Comparison of ENCODE assay signal across 24 mouse cellular contexts in the genomic region with DNA sequence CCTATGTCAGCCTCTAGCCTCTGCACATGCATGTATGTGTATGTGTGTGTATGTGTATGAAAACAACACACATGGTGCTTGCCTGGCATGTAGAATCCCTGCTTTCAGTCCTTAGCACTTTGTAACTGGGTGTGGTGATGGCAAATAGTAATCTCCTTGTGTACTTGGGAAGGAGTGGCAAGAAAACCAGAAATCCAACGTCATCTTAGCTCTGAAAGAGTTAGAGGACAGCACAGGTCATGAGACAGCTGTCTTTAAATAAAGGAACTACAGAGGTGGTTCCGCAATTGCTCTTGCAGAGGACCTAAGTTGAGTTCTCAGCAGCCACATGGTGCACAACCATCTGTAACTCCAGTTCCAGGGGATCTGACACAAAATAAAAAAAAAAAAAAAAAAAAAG. TPM values are rescaled to one million over a fixed set of nuclear protein-coding genes. Genes with fewer than 3 reads are reported as not detected.
A peak's percentile ranks its signal among the peaks of the same experiment; 100 is the strongest.
DNase-seq lines count a peak whose midpoint lies in the region; ATAC-seq and TF ChIP-seq lines count a peak whose summit lies in the region.
"Had no signal": no experiment of that assay in that cellular context is flagged by ENCODE, and none has a peak within 500 bp of the region (broad histone marks: within the 10 kb centered on the region; RNA-seq: fewer than 3 reads in every experiment).

No protein-coding gene starts in this region.

- 58% methylated on average over 2 of the region's 2 CpGs for WGBS in lung, postnatal 0 days
- 64% methylated on average over 2 of the region's 2 CpGs for WGBS in stomach, embryonic 15.5 days
- WGBS in hindbrain, embryonic 10.5 days, result 91% methylated on average over 2 of the region's 2 CpGs

- H3K4me1 ChIP-seq in lung, postnatal 0 days (ENCODE audit: insufficient read depth, low read depth, low read length), result no peaks in the 10 kb centered on the region
- H3K4me1 ChIP-seq in stomach, embryonic 15.5 days, result no peaks in the 10 kb centered on the region; the same call in 1 of the 2 replicates
- no peaks in the 10 kb centered on the region for H3K4me1 ChIP-seq in hindbrain, embryonic 10.5 days (replicated peaks)
- H3K4me1 ChIP-seq: embryonic facial prominence, embryonic 15.5 days; limb, embryonic 10.5 days; neural tube, embryonic 13.5 days had no signal

- TF ChIP-seq EP300 in lung, postnatal 0 days (IDR thresholded peaks at IDR 0.05), result no peak

- no peaks in the 10 kb centered on the region for H3K27me3 ChIP-seq in lung, postnatal 0 days (replicated peaks; ENCODE audit: insufficient read depth, low read length)
- H3K27me3 ChIP-seq in stomach, embryonic 15.5 days (replicated peaks), result no peaks in the 10 kb centered on the region
- H3K27me3 ChIP-seq in hindbrain, embryonic 10.5 days (ENCODE audit: insufficient read depth, poor library complexity, severe bottlenecking), result no peaks in the 10 kb centered on the region
- H3K27me3 ChIP-seq: embryonic facial prominence, embryonic 15.5 days; liver, embryonic 13.5 days; neural tube, embryonic 13.5 days had no signal

- H3K4me3 ChIP-seq in lung, postnatal 0 days (ENCODE audit: low read depth, low read length), result no peak overlapping the region
- no peak overlapping the region for H3K4me3 ChIP-seq in stomach, embryonic 15.5 days (replicated peaks)
- no peak overlapping the region for H3K4me3 ChIP-seq in hindbrain, embryonic 10.5 days
- H3K4me3 ChIP-seq: embryonic facial prominence, embryonic 15.5 days; left cerebral cortex, adult 2 months; limb, embryonic 10.5 days; liver, embryonic 13.5 days; neural tube, embryonic 13.5 days had no signal

- peak; percentile 50 for DNase-seq in lung, postnatal 0 days (ENCODE audit: low spot score)
- DNase-seq in lung, postnatal 10 days, result no peak
- no peak for DNase-seq in hindbrain, embryonic 10.5 days (ENCODE audit: low spot score)
- no peak for DNase-seq in kidney, adult 11 months
- DNase-seq in urinary bladder, postnatal 10 days (ENCODE audit: low spot score), result no peak
- DNase-seq: cerebellum, postnatal 14 days; embryo, embryonic 11 days; heart, adult 11 months; heart, postnatal 36 days; kidney, adult 8-10 months; kidney, postnatal 14 days; liver, embryonic 13.5 days; right cerebral cortex, postnatal 14 days; thymus, postnatal 25 days had no signal

- H3K9me3 ChIP-seq in lung, postnatal 0 days (ENCODE audit: low read length), result no peaks in the 10 kb centered on the region
- no peaks in the 10 kb centered on the region for H3K9me3 ChIP-seq in stomach, embryonic 15.5 days
- H3K9me3 ChIP-seq in hindbrain, embryonic 10.5 days, result no peaks in the 10 kb centered on the region
- H3K9me3 ChIP-seq: embryonic facial prominence, embryonic 15.5 days; limb, embryonic 10.5 days; liver, embryonic 13.5 days; neural tube, embryonic 13.5 days had no signal

- H3K4me2 ChIP-seq in lung, postnatal 0 days (replicated peaks; ENCODE audit: low read depth, low read length), result no peak overlapping the region
- no peak overlapping the region for H3K4me2 ChIP-seq in stomach, embryonic 15.5 days
- H3K4me2 ChIP-seq: embryonic facial prominence, embryonic 15.5 days; liver, embryonic 13.5 days; midbrain, embryonic 11.5 days; neural tube, embryonic 13.5 days had no signal

- ATAC-seq in lung, postnatal 0 days, result peak; percentile 23; the same call in 1 of the 2 replicates
- peak; percentile 86 for ATAC-seq in granulocyte monocyte progenitor cell, adult 5-6 weeks (replicated peaks; ENCODE audit: poor library complexity, severe bottlenecking)
- ATAC-seq in megakaryocyte, adult 5-6 weeks (ENCODE audit: poor library complexity, severe bottlenecking), result peak; percentile 97
- 0 out of 2 replicates have a peak, but pooled peaks have one; percentile 40 for ATAC-seq in stomach, embryonic 15.5 days (ENCODE audit: insufficient read depth, low FRiP score, low read depth)
- ATAC-seq: forebrain, embryonic 16.5 days; hindbrain, postnatal 0 days had no signal

- TF ChIP-seq CTCF in lung, postnatal 0 days (IDR thresholded peaks at IDR 0.05), result no peak

- no peak overlapping the region for H3K9ac ChIP-seq in lung, postnatal 0 days (replicated peaks; ENCODE audit: low read depth)
- no peak overlapping the region for H3K9ac ChIP-seq in stomach, embryonic 15.5 days
- H3K9ac ChIP-seq: embryonic facial prominence, embryonic 15.5 days; liver, embryonic 13.5 days; neural tube, embryonic 13.5 days had no signal

- H3K36me3 ChIP-seq in lung, postnatal 0 days (ENCODE audit: insufficient read depth, low read length), result peaks cover 11% of the 10 kb centered on the region; the same call in 1 of the 2 replicates
- peaks cover 34% of the 10 kb centered on the region; the same call in 1 of the 2 replicates for H3K36me3 ChIP-seq in stomach, embryonic 15.5 days
- H3K36me3 ChIP-seq in hindbrain, embryonic 10.5 days, result peaks cover 70% of the 10 kb centered on the region

- no peak overlapping the region for H3K27ac ChIP-seq in lung, postnatal 0 days (ENCODE audit: low read length)
- H3K27ac ChIP-seq in stomach, embryonic 15.5 days, result peak overlapping the region; percentile 14; the same call in 1 of the 2 replicates
- H3K27ac ChIP-seq in hindbrain, embryonic 10.5 days, result no peak overlapping the region
- H3K27ac ChIP-seq: embryonic facial prominence, embryonic 15.5 days; hindbrain, postnatal 0 days; left cerebral cortex, adult 2 months; limb, embryonic 10.5 days; liver, embryonic 13.5 days; neural tube, embryonic 13.5 days had no signal

RNA-seq across cellular contexts. Expression of gene Ogdh, which starts 8.0 kb away (rescaled TPM):
- 78.8 and 84.1 TPM in 2 replicates for polyA plus RNA-seq in lung, postnatal 0 days (2015; fragmentation: Nextera tagmentation; extraction: Ambion mirVana)
- 144 and 151 TPM in 2 replicates for total RNA-seq in granulocyte monocyte progenitor cell, adult 5-6 weeks (2014; fragmentation: Nextera tagmentation)
- total RNA-seq in granulocyte monocyte progenitor cell, adult 5-6 weeks (2017), result 91.3 and 116 TPM in 2 replicates
- total RNA-seq in megakaryocyte, adult 5-6 weeks (2015), result 92.5 and 99.3 TPM in 2 replicates
- 74.2 and 90.3 TPM in 2 replicates for total RNA-seq in megakaryocyte, adult 5-6 weeks (2017)
- 100 and 115 TPM in 2 replicates for polyA plus RNA-seq in stomach, embryonic 15.5 days (2015; fragmentation: Nextera tagmentation; extraction: Ambion mirVana)
- 99.9 and 117 TPM in 2 replicates for polyA plus RNA-seq in hindbrain, embryonic 10.5 days (2016; fragmentation: Nextera tagmentation; extraction: Ambion mirVana)

RNA-seq across cellular contexts. Expression of gene Tmed4, which starts 24.8 kb away (rescaled TPM):
- polyA plus RNA-seq in lung, postnatal 0 days (2015; fragmentation: Nextera tagmentation; extraction: Ambion mirVana), result 92.0 and 95.7 TPM in 2 replicates
- total RNA-seq in granulocyte monocyte progenitor cell, adult 5-6 weeks (2014; fragmentation: Nextera tagmentation), result 41.8 and 47.2 TPM in 2 replicates
- 39.8 and 50.5 TPM in 2 replicates for total RNA-seq in granulocyte monocyte progenitor cell, adult 5-6 weeks (2017)
- total RNA-seq in megakaryocyte, adult 5-6 weeks (2015), result 34.8 and 40.1 TPM in 2 replicates
- 35.1 and 35.8 TPM in 2 replicates for total RNA-seq in megakaryocyte, adult 5-6 weeks (2017)
- 116 TPM in 2 replicates for polyA plus RNA-seq in stomach, embryonic 15.5 days (2015; fragmentation: Nextera tagmentation; extraction: Ambion mirVana)
- 128 and 137 TPM in 2 replicates for polyA plus RNA-seq in hindbrain, embryonic 10.5 days (2016; fragmentation: Nextera tagmentation; extraction: Ambion mirVana)

RNA-seq across cellular contexts. Expression of gene Ddx56, which starts 31.9 kb away (rescaled TPM):
- polyA plus RNA-seq in lung, postnatal 0 days (2015; fragmentation: Nextera tagmentation; extraction: Ambion mirVana), result 38.2 and 41.9 TPM in 2 replicates
- total RNA-seq in granulocyte monocyte progenitor cell, adult 5-6 weeks (2014; fragmentation: Nextera tagmentation), result 41.7 and 50.7 TPM in 2 replicates
- total RNA-seq in granulocyte monocyte progenitor cell, adult 5-6 weeks (2017), result 49.0 and 51.7 TPM in 2 replicates
- total RNA-seq in megakaryocyte, adult 5-6 weeks (2015), result 11.9 and 14.0 TPM in 2 replicates
- total RNA-seq in megakaryocyte, adult 5-6 weeks (2017), result 12.8 and 12.9 TPM in 2 replicates
- polyA plus RNA-seq in stomach, embryonic 15.5 days (2015; fragmentation: Nextera tagmentation; extraction: Ambion mirVana), result 87.6 and 98.3 TPM in 2 replicates
- 116 and 121 TPM in 2 replicates for polyA plus RNA-seq in hindbrain, embryonic 10.5 days (2016; fragmentation: Nextera tagmentation; extraction: Ambion mirVana)

Comparison
In these comparisons a context has a peak if more than half of its experiments do, and no peak if none do; other contexts are left out.
1. ATAC-seq: peak in every context shown above with its lines; median percentile 97 in megakaryocyte, adult 5-6 weeks; 86 in granulocyte monocyte progenitor cell, adult 5-6 weeks; 40 in stomach, embryonic 15.5 days; 23 in lung, postnatal 0 days.